Mouse (Mus musculus): ENCODE data around the gene Cdrt4. TPM values are rescaled to one million over a fixed set of nuclear protein-coding genes. Genes with fewer than 3 reads are reported as not detected.

Cdrt4 gene
- polyA plus RNA-seq, 1 experiment from 2014 or later = 0.30 TPM

DNA sequence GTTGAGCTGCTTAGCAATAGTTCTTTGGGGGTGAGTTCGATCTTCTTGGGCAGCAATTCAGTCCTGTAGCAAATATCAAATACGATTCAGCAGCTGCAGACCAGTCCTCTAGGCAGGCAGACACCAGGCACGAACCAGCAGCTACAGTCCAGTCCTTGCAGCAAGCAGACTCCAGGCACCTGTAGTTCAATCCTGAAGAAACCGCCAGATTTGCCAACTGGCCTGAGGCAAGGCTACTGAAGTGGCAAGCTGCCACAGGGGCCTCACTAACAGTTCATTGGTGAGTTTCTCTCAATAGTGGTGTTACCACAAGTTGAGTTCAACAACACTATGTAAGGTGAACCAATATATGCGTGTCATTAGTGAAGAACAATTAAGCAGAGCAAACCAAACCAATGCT lies 56.4 kb downstream of the Cdrt4 start:
- WGBS = 85% methylated on average over 5 of the region's 5 CpGs
- no peaks in the 10 kb centered on the region for H3K36me3 ChIP-seq
- H3K4me1 ChIP-seq (replicated peaks) = 0 out of 2 replicates have a peak, but pooled peaks cover 3% of the 10 kb centered on the region
- DNase-seq (ENCODE audit: low spot score) = no peak
- H3K27me3 ChIP-seq (ENCODE audit: insufficient read depth, poor library complexity, severe bottlenecking) = no peaks in the 10 kb centered on the region
- no peak overlapping the region for H3K4me3 ChIP-seq
- no peak overlapping the region for H3K27ac ChIP-seq
- H3K9me3 ChIP-seq = no peaks in the 10 kb centered on the region

- Histone ChIP-seq H3K4me3 (no peak overlapping the region), H3K9me3 (no peaks in the 10 kb centered on the region), H3K36me3 (no peaks in the 10 kb centered on the region), H3K4me1 (replicated peaks) (0 out of 2 replicates have a peak, but pooled peaks cover 3% of the 10 kb centered on the region), H3K27me3 (ENCODE audit: insufficient read depth, poor library complexity, severe bottlenecking) (no peaks in the 10 kb centered on the region), H3K27ac (no peak overlapping the region)
- DNase-seq (ENCODE audit: low spot score) = no peak
- 84% methylated on average over 3 of the region's 3 CpGs for WGBS
Measured at GRCm38 (mm10) chr11:63008004-63008403, 57.0 kb downstream of the Cdrt4 start.

DNA sequence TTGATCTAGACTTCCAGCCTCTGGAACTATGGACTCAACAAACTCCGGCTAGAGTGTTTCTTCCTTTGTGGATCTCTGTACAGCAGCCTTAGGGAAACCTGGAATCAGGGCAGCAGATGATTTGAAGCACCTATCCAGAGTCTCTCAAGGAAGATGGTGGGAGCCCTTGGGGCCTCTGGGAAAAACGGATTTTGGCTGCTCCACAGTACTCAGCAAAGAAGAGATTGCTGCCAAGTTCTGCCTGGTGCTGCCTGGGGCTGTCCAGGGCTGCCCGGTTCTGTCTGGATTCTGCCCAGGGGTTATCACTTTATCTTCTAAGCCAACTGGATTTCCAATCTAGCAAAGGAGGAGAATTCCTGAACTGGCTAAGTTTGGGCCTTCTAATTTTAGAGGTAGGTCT lies 58.8 kb downstream of the Cdrt4 start:
- H3K4me1 ChIP-seq (replicated peaks) = no peaks in the 10 kb centered on the region
- no peak for DNase-seq (ENCODE audit: low spot score)
- H3K9me3 ChIP-seq = no peaks in the 10 kb centered on the region
- H3K36me3 ChIP-seq = no peaks in the 10 kb centered on the region
- no peak overlapping the region for H3K4me3 ChIP-seq
- no peak overlapping the region for H3K27ac ChIP-seq
- WGBS = 76% methylated on average over 3 of the region's 3 CpGs
- no peaks in the 10 kb centered on the region; the same call in 1 of the 2 replicates for H3K27me3 ChIP-seq (ENCODE audit: insufficient read depth, poor library complexity, severe bottlenecking)

DNA sequence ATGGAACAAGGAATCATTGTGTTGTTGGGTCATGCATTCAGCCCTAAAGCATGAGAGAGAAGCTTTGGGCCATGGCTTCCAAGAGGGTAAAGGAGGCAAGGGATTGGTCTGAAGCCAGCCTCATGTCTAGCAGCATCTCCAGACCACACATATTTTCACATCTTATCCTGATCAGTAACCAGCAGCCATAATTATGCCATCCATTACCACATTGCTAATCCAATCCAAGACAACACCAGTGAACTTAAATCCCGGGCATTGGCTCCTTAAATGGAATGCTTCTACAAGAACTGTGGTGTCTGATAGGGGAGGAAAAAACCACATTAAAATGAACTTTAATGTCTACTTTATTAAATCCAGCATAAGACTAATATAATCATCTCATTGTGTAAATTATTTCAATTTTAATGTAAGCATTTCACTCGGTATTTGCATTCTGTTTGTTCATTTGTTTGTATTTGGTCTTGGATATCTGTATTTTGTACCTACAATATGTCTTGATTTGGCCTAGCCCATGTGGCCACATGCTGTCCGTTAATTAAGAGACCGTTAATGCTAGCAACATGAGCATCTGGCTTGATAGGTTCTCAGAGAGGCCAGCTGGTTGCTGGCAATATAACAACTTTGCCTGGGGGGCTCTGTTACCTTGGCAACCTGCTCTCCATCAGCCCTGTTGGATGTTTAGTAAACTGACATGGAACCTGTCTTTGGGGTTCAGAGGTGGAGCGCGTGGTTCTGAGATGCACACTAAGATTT lies 66.5 kb downstream of the Cdrt4 start:
- H3K4me3 ChIP-seq = no peak overlapping the region
- WGBS = 80% methylated on average over 6 of the region's 6 CpGs
- H3K27me3 ChIP-seq (ENCODE audit: insufficient read depth, poor library complexity, severe bottlenecking) = no peaks in the 10 kb centered on the region; the same call in 1 of the 2 replicates
- peaks cover 32% of the 10 kb centered on the region for H3K4me1 ChIP-seq (replicated peaks)
- H3K9me3 ChIP-seq = no peaks in the 10 kb centered on the region
- peak; percentile 20 for DNase-seq (ENCODE audit: low spot score)
- H3K27ac ChIP-seq = 0 out of 2 replicates have a peak overlapping the region, but pooled peaks have one; percentile 31
- H3K36me3 ChIP-seq = no peaks in the 10 kb centered on the region

GRCm38 (mm10) chr11:63018083-63018622 lies 67.2 kb downstream of the Cdrt4 start:
- 0 out of 2 replicates have a peak overlapping the region, but pooled peaks have one; percentile 31 for H3K27ac ChIP-seq

GRCm38 (mm10) chr11:63020633-63021032 lies 69.6 kb downstream of the Cdrt4 start:
- Histone ChIP-seq H3K9me3 (no peaks in the 10 kb centered on the region), H3K27me3 (ENCODE audit: insufficient read depth, poor library complexity, severe bottlenecking) (no peaks in the 10 kb centered on the region), H3K36me3 (no peaks in the 10 kb centered on the region), H3K4me3 (no peak overlapping the region), H3K4me1 (replicated peaks) (peaks cover 36% of the 10 kb centered on the region), H3K27ac (peak overlapping the region; percentile 51)
- DNase-seq (ENCODE audit: low spot score) = no peak

More at GRCm38 (mm10) chr11:63018083-63018622, 67.2 kb downstream of the Cdrt4 start:
- H3K36me3 ChIP-seq = no peaks in the 10 kb centered on the region
- H3K9me3 ChIP-seq = no peaks in the 10 kb centered on the region
- no peaks in the 10 kb centered on the region; the same call in 1 of the 2 replicates for H3K27me3 ChIP-seq (ENCODE audit: insufficient read depth, poor library complexity, severe bottlenecking)
- WGBS = 86% methylated on average over 6 of the region's 6 CpGs
- DNase-seq (ENCODE audit: low spot score) = no peak
- H3K4me3 ChIP-seq = no peak overlapping the region
- H3K4me1 ChIP-seq (replicated peaks) = peaks cover 32% of the 10 kb centered on the region

DNA sequence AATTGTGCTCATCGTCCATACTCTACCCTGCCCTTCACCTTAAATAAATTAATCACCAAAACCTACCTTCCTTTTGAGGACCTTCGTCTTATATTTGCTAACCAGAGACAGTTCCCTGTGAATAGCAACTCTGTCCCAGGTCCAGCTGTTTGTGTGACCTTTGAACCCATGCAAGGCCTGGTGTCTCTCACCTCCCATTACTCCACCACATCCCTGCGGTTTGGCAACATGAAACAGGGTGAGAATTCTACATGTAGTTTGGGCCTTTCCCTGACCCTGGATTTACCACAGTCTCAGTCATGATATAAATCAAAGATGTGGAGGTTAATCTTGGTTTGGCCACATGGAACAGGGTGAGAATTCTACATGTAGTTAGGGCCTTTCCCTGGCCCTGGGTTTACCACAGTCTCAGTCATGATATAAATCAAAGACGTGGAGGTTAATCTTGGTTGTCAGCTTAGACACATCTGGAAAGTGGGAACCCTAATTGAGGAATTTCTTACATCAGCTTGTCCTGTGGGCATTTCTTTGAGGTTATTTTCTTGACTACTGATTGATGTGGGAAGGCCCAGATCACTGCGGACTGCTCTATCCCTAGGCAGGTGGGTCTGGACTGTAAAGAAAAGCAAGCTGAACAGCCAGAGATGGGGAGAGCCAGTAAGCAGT lies 70.3 kb downstream of the Cdrt4 start:
- Histone ChIP-seq H3K27ac (no peak overlapping the region), H3K27me3 (ENCODE audit: insufficient read depth, poor library complexity, severe bottlenecking) (no peaks in the 10 kb centered on the region), H3K4me3 (no peak overlapping the region), H3K9me3 (no peaks in the 10 kb centered on the region), H3K4me1 (replicated peaks) (peaks cover 36% of the 10 kb centered on the region), H3K36me3 (no peaks in the 10 kb centered on the region)
- WGBS = 72% methylated on average over 5 of the region's 5 CpGs
- no peak for DNase-seq (ENCODE audit: low spot score)

DNA sequence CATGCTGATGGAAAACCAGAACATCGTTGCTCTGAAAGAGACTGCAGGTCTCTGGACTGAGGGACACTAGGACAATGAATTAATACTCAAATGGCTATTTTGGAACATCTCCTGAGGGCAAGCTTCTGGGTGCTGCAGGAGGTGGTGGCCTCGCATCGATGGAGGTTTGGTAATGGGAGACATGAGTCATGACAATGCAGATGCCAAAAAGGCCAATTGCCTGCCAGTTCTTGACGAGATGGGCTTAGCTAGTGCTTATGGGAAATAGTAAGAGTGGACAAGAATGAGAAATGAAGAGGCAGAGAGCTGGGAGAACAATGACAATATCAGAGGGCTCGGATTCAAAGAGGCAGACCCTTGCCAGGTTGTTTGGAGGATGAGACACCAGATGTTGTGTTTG lies 72.5 kb downstream of the Cdrt4 start:
- Histone ChIP-seq H3K27ac (no peak overlapping the region), H3K27me3 (ENCODE audit: insufficient read depth, poor library complexity, severe bottlenecking) (no peaks in the 10 kb centered on the region), H3K4me3 (no peak overlapping the region), H3K36me3 (no peaks in the 10 kb centered on the region), H3K4me1 (replicated peaks) (peaks cover 37% of the 10 kb centered on the region), H3K9me3 (no peaks in the 10 kb centered on the region)
- no peak for DNase-seq (ENCODE audit: low spot score)
- 88% methylated on average over 5 of the region's 5 CpGs for WGBS

DNA sequence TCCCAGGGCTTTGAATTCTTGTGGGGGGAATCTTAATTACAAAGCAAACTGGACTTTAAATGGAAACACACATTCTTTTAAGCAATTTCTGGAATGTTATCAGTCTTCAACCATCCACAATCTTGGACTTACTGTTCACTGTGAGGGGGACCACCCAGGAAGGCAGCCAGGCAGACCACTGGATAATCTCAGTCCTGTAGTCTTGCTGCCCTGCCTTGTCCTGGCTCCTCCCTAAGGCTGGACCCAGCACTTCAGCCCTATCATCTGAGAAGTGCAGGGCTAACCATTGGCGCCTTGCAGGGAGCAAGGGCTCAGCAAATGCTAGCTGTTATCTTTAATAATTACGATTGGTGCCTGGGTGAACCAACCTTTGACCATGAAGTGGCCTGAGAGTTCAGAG lies 73.1 kb downstream of the Cdrt4 start:
- Histone ChIP-seq H3K4me1 (replicated peaks) (peaks cover 37% of the 10 kb centered on the region), H3K27ac (no peak overlapping the region), H3K27me3 (ENCODE audit: insufficient read depth, poor library complexity, severe bottlenecking) (no peaks in the 10 kb centered on the region), H3K36me3 (no peaks in the 10 kb centered on the region), H3K4me3 (no peak overlapping the region), H3K9me3 (no peaks in the 10 kb centered on the region)
- DNase-seq (ENCODE audit: low spot score) = no peak
- 64% methylated on average over 2 of the region's 2 CpGs for WGBS

DNA sequence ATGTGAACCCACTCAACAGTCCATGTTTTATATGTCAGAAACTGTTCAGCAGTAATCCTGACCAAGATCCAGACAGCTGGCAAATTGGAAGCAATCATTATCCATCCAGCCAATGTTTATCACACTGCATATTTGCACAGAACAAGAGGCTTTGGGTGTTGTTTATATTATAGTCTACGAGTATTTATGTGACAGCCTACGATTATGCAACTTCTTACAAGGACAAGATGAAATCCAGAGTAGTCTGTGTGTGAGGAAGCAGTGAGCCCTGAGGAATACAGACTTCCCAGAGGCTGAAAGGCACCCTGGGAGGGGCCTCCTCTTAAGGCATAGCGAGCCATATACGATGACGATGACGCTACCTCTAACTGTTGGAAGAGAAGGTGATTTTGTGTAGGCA lies 74.5 kb downstream of the Cdrt4 start:
- Histone ChIP-seq H3K4me1 (replicated peaks) (peaks cover 36% of the 10 kb centered on the region), H3K27ac (no peak overlapping the region), H3K4me3 (no peak overlapping the region), H3K9me3 (no peaks in the 10 kb centered on the region), H3K36me3 (no peaks in the 10 kb centered on the region), H3K27me3 (ENCODE audit: insufficient read depth, poor library complexity, severe bottlenecking) (no peaks in the 10 kb centered on the region)
- no peak for DNase-seq (ENCODE audit: low spot score)
- 92% methylated on average over 6 of the region's 6 CpGs for WGBS

- DNase-seq (ENCODE audit: low spot score) = no peak
- Histone ChIP-seq H3K4me1 (replicated peaks) (peaks cover 25% of the 10 kb centered on the region), H3K27ac (no peak overlapping the region), H3K27me3 (ENCODE audit: insufficient read depth, poor library complexity, severe bottlenecking) (no peaks in the 10 kb centered on the region), H3K4me3 (no peak overlapping the region), H3K9me3 (no peaks in the 10 kb centered on the region), H3K36me3 (no peaks in the 10 kb centered on the region)
- 90% methylated on average over 9 of the region's 9 CpGs for WGBS
Measured at GRCm38 (mm10) chr11:63026651-63027141, 75.7 kb downstream of the Cdrt4 start.

GRCm38 (mm10) chr11:63028131-63028530 lies 77.1 kb downstream of the Cdrt4 start:
- Histone ChIP-seq H3K36me3 (no peaks in the 10 kb centered on the region), H3K4me1 (replicated peaks) (peaks cover 24% of the 10 kb centered on the region), H3K9me3 (no peaks in the 10 kb centered on the region), H3K27ac (0 out of 2 replicates have a peak overlapping the region, but pooled peaks have one; percentile 3), H3K27me3 (ENCODE audit: insufficient read depth, poor library complexity, severe bottlenecking) (no peaks in the 10 kb centered on the region), H3K4me3 (no peak overlapping the region)
- no peak for DNase-seq (ENCODE audit: low spot score)
- 93% methylated on average over 3 of the region's 3 CpGs for WGBS

Measured in hindbrain, embryonic 10.5 days (tissue).